Mouse (Mus musculus) right cerebral cortex, postnatal 36 days (tissue): ENCODE measurements around the gene Rassf3.

Experiments
- DNase-seq, 2 experiments: peaks; one replicate each; pipeline ENCODE4 v3.0.0; 2022; ENCODE audit warnings: low spot score in 2 of 2, mixed read lengths in 1 of 2

Rassf3 gene

GRCm38 (mm10) chr10:121368783-121369465 lies 107.2 kb downstream of the Rassf3 start:
- no peak for DNase-seq

GRCm38 (mm10) chr10:121367780-121368179 lies 108.4 kb downstream of the Rassf3 start:
- no peak for DNase-seq

- DNase-seq: no peak
These were observed 108.9 kb downstream of the Rassf3 start for GRCm38 (mm10) chr10:121367271-121367670.

- DNase-seq: no peak
These were observed 110.3 kb downstream of the Rassf3 start for GRCm38 (mm10) chr10:121365781-121366272.

GRCm38 (mm10) chr10:121364801-121365564 lies 111.2 kb downstream of the Rassf3 start, which contains the start of gene Gns:
TSS of gene Gns (plus strand) at chr10:121365090.
- peak; percentile 70 to 77 for DNase-seq

- no peak for DNase-seq
These were observed 111.8 kb downstream of the Rassf3 start for GRCm38 (mm10) chr10:121364306-121364705.

- no peak for DNase-seq
These were observed 112.9 kb downstream of the Rassf3 start for GRCm38 (mm10) chr10:121363201-121363600.

GRCm38 (mm10) chr10:121360358-121360757 lies 115.8 kb downstream of the Rassf3 start:
- no peak for DNase-seq
